Mouse (Mus musculus) lung, postnatal 0 days (tissue): Measurements from ENCODE around the gene Trpd52l3. TPM values are rescaled to one million over a fixed set of nuclear protein-coding genes. Genes with fewer than 3 reads are reported as not detected.

Experiments
- ATAC-seq: fragments of 200-750 bp; cut with Nextera tagmentation; 2 replicates; pipeline ENCODE4 v1.8.0; 2017; ENCODE audit warnings: moderate library complexity
- DNase-seq: peaks from one replicate; pipeline ENCODE4 v3.0.0-alpha.2; 2016; ENCODE audit warnings: low spot score
- H3K27ac ChIP-seq: fragments of 300-500 bp; sonication (generic); 2 replicates; pipeline ENCODE4 v1.5.1; 2014; ENCODE audit warnings: antibody characterized with exemption, mild to moderate bottlenecking, low read length, mixed read lengths
- H3K27me3 ChIP-seq: fragments of 300-500 bp; sonication (generic); replicated peaks from 2 replicates; pipeline ENCODE4 v1.6.1; 2014; ENCODE audit warnings: low read length, mixed read lengths; ENCODE audit not compliant: insufficient read depth
- H3K36me3 ChIP-seq: fragments of 300-500 bp; sonication (generic); 2 replicates; pipeline ENCODE4 v1.6.1; 2014; ENCODE audit warnings: low read length, mixed read lengths; ENCODE audit not compliant: insufficient read depth
- H3K4me1 ChIP-seq: fragments of 300-500 bp; sonication (generic); 2 replicates; pipeline ENCODE4 v1.6.1; 2014; ENCODE audit warnings: antibody characterized with exemption, low read depth, low read length, mixed read lengths; ENCODE audit not compliant: insufficient read depth
- H3K4me2 ChIP-seq: fragments of 300-500 bp; sonication (generic); replicated peaks from 2 replicates; pipeline ENCODE4 v1.6.1; 2014; ENCODE audit warnings: low read depth, mild to moderate bottlenecking, low read length, moderate library complexity, mixed read lengths
- H3K4me3 ChIP-seq: fragments of 300-500 bp; sonication (generic); 2 replicates; pipeline ENCODE4 v1.5.1; 2014; ENCODE audit warnings: low read depth, low read length
- H3K9ac ChIP-seq: fragments of 300-500 bp; sonication (generic); replicated peaks from 2 replicates; pipeline ENCODE4 v1.6.1; 2014; ENCODE audit warnings: low read depth, mild to moderate bottlenecking
- H3K9me3 ChIP-seq: fragments of 300-500 bp; sonication (generic); 2 replicates; pipeline ENCODE4 v1.6.1; 2016; ENCODE audit warnings: low read length, mixed read lengths
- CTCF ChIP-seq: IDR thresholded peaks from 2 replicates; pipeline ENCODE4 v1.5.1; 2016; ENCODE audit warnings: antibody characterized with exemption, mild to moderate bottlenecking
- EP300 ChIP-seq: IDR thresholded peaks from 2 replicates; pipeline ENCODE4 v1.6.1; 2016; ENCODE audit warnings: antibody characterized with exemption, mild to moderate bottlenecking, control low read depth
- WGBS: fragments of 180-500 bp; shearing (Covaris S2); extraction: QIAGEN DNeasy Blood & Tissue Kit; methylation state at CpG from one replicate; pipeline ENCODE4 v1.1.7; 2014; 5-methylcytosine and 5-hydroxymethylcytosine counted together
- polyA plus RNA-seq: library from polyadenylated mRNA; unstranded; fragments of >200 nt; fragmentation: Nextera tagmentation; extraction: Ambion mirVana; gene quantifications from 2 replicates; pipeline ENCODE4 v1.2.1, GENCODE M21; 2015

Trpd52l3 gene
- polyA plus RNA-seq, 1 experiment from 2014 or later, result not detected

- Histone ChIP-seq H3K36me3 (no peaks in the 10 kb centered on the region), H3K27me3 (no peaks in the 10 kb centered on the region), H3K4me1 (no peaks in the 10 kb centered on the region), H3K4me3 (no peak overlapping the region), H3K4me2 (no peak overlapping the region), H3K9me3 (no peaks in the 10 kb centered on the region), H3K9ac (no peak overlapping the region), H3K27ac (no peak overlapping the region)
- TF ChIP-seq EP300, result no peak
- TF ChIP-seq CTCF, result no peak
- ATAC-seq (no peak), DNase-seq (no peak)
- 68% methylated on average over 5 of the region's 5 CpGs for WGBS
These were observed 30.2 kb upstream of the Trpd52l3 start for GRCm38 (mm10) chr19:29973396-29973795.

- Histone ChIP-seq H3K27ac (no peak overlapping the region), H3K9ac (no peak overlapping the region), H3K36me3 (no peaks in the 10 kb centered on the region), H3K27me3 (no peaks in the 10 kb centered on the region), H3K9me3 (no peaks in the 10 kb centered on the region), H3K4me1 (no peaks in the 10 kb centered on the region), H3K4me2 (no peak overlapping the region), H3K4me3 (no peak overlapping the region)
- TF ChIP-seq CTCF (peak; percentile 73), EP300 (no peak)
- 55% methylated on average over 2 of the region's 2 CpGs for WGBS
- peak; percentile 76 for DNase-seq
- ATAC-seq, result no peak
These were observed 24.7 kb upstream of the Trpd52l3 start for GRCm38 (mm10) chr19:29978847-29979246.

- no peaks in the 10 kb centered on the region for H3K27me3 ChIP-seq
- DNase-seq, result no peak
- H3K4me2 ChIP-seq, result no peak overlapping the region
- WGBS, result 79% methylated on average over 8 of the region's 8 CpGs
- no peak overlapping the region for H3K9ac ChIP-seq
- H3K4me1 ChIP-seq, result no peaks in the 10 kb centered on the region
- no peak overlapping the region for H3K27ac ChIP-seq
- TF ChIP-seq CTCF (no peak), EP300 (no peak)
- no peaks in the 10 kb centered on the region for H3K9me3 ChIP-seq
- no peaks in the 10 kb centered on the region for H3K36me3 ChIP-seq
- H3K4me3 ChIP-seq, result no peak overlapping the region
- no peak for ATAC-seq
These were observed 24.0 kb upstream of the Trpd52l3 start for GRCm38 (mm10) chr19:29979452-29980089.

- Histone ChIP-seq H3K4me1 (no peaks in the 10 kb centered on the region), H3K27ac (no peak overlapping the region), H3K9me3 (no peaks in the 10 kb centered on the region), H3K27me3 (no peaks in the 10 kb centered on the region), H3K9ac (no peak overlapping the region), H3K36me3 (no peaks in the 10 kb centered on the region), H3K4me2 (no peak overlapping the region), H3K4me3 (no peak overlapping the region)
- ATAC-seq, result no peak
- DNase-seq, result no peak
- WGBS, result 70% methylated on average over 16 of the region's 16 CpGs
- no peak for TF ChIP-seq EP300
These were observed 19.2 kb upstream of the Trpd52l3 start for GRCm38 (mm10) chr19:29984208-29985005.

- Histone ChIP-seq H3K4me2 (no peak overlapping the region), H3K9me3 (no peaks in the 10 kb centered on the region), H3K27ac (no peak overlapping the region), H3K9ac (no peak overlapping the region), H3K4me3 (no peak overlapping the region), H3K4me1 (no peaks in the 10 kb centered on the region), H3K36me3 (no peaks in the 10 kb centered on the region), H3K27me3 (no peaks in the 10 kb centered on the region)
- no peak for ATAC-seq
- no peak for DNase-seq
- no peak for TF ChIP-seq CTCF
- no peak for TF ChIP-seq EP300
- 81% methylated on average over 12 of the region's 12 CpGs for WGBS
These were observed 17.0 kb upstream of the Trpd52l3 start for GRCm38 (mm10) chr19:29986464-29987091.
